Mouse (Mus musculus): ENCODE measurements around the gene Stk11. TPM values are rescaled to one million over a fixed set of nuclear protein-coding genes. Genes with fewer than 3 reads are reported as not detected.
A peak's percentile ranks its signal among the peaks of the same experiment; 100 is the strongest.

Gene Stk11
- polyA plus RNA-seq, 1 experiment from 2014 or later = 24.6 TPM

- ATAC-seq (ENCODE audit: low FRiP score) = peak; percentile 79
- H3K27me3 ChIP-seq (ENCODE audit: control insufficient read depth, insufficient read depth, low read length) = no peaks in the 10 kb centered on the region
- peak within 1 kb of the TSS; percentile 87 for H3K27ac ChIP-seq
- peaks cover 29% of the 10 kb centered on the region for H3K4me1 ChIP-seq (replicated peaks; ENCODE audit: control insufficient read depth, insufficient read depth, low read length)
- no peaks in the 10 kb centered on the region for H3K9me3 ChIP-seq (ENCODE audit: control insufficient read depth, low read length)
- peak within 1 kb of the TSS; percentile 55 for H3K4me2 ChIP-seq (replicated peaks)
- H3K36me3 ChIP-seq (replicated peaks; ENCODE audit: control insufficient read depth, insufficient read depth) = peaks cover 30% of the 10 kb centered on the region
- peak within 1 kb of the TSS; percentile 54 for H3K9ac ChIP-seq
- DNase-seq (ENCODE audit: low spot score) = peak; percentile 90
- H3K4me3 ChIP-seq (replicated peaks; ENCODE audit: low read length) = peak within 1 kb of the TSS; percentile 46
- WGBS = 5% methylated on average over 34 of the region's 35 CpGs
Observed at GRCm38 (mm10) chr10:80172527-80173292, 57.1 kb downstream of the Stk11 start, which contains the start of gene 1600002K03Rik. Gene 1600002K03Rik, plus strand, starts transcription at chr10:80172944.

- Histone ChIP-seq H3K27me3 (ENCODE audit: control insufficient read depth, insufficient read depth, low read length) (no peaks in the 10 kb centered on the region), H3K4me1 (replicated peaks; ENCODE audit: control insufficient read depth, insufficient read depth, low read length) (peaks cover 29% of the 10 kb centered on the region), H3K4me3 (replicated peaks; ENCODE audit: low read length) (peak overlapping the region; percentile 46), H3K36me3 (replicated peaks; ENCODE audit: control insufficient read depth, insufficient read depth) (peaks cover 30% of the 10 kb centered on the region), H3K27ac (peak overlapping the region; percentile 87), H3K4me2 (replicated peaks) (peak overlapping the region; percentile 55), H3K9ac (peak overlapping the region; percentile 54), H3K9me3 (ENCODE audit: control insufficient read depth, low read length) (no peaks in the 10 kb centered on the region)
- DNase-seq (ENCODE audit: low spot score) (no peak), ATAC-seq (ENCODE audit: low FRiP score) (no peak)
- WGBS = 15% methylated on average over 11 of the region's 11 CpGs
Observed at GRCm38 (mm10) chr10:80173358-80173757, 57.8 kb downstream of the Stk11 start.

- Histone ChIP-seq H3K27ac (0 out of 2 replicates have a peak overlapping the region, but pooled peaks have one; percentile 16), H3K27me3 (ENCODE audit: control insufficient read depth, insufficient read depth, low read length) (no peaks in the 10 kb centered on the region), H3K4me3 (replicated peaks; ENCODE audit: low read length) (no peak overlapping the region), H3K36me3 (replicated peaks; ENCODE audit: control insufficient read depth, insufficient read depth) (peaks cover 30% of the 10 kb centered on the region), H3K9ac (0 out of 2 replicates have a peak overlapping the region, but pooled peaks have one; percentile 54), H3K4me1 (replicated peaks; ENCODE audit: control insufficient read depth, insufficient read depth, low read length) (peaks cover 21% of the 10 kb centered on the region), H3K4me2 (replicated peaks) (no peak overlapping the region), H3K9me3 (ENCODE audit: control insufficient read depth, low read length) (no peaks in the 10 kb centered on the region)
- 88% methylated on average over 10 of the region's 10 CpGs for WGBS
- no peak for DNase-seq (ENCODE audit: low spot score)
- ATAC-seq (ENCODE audit: low FRiP score) = no peak
Observed at GRCm38 (mm10) chr10:80173955-80174640, 58.5 kb downstream of the Stk11 start.

- H3K9ac ChIP-seq = no peak overlapping the region
- no peak overlapping the region for H3K27ac ChIP-seq
Observed at GRCm38 (mm10) chr10:80174705-80175104, 59.1 kb downstream of the Stk11 start.

GRCm38 (mm10) chr10:80175536-80176269, 60.1 kb downstream of the Stk11 start:
- WGBS = 20% methylated on average over 4 of the region's 4 CpGs
- no peak overlapping the region for H3K27ac ChIP-seq

More at GRCm38 (mm10) chr10:80174705-80175104, 59.1 kb downstream of the Stk11 start:
- DNase-seq (ENCODE audit: low spot score) (no peak), ATAC-seq (ENCODE audit: low FRiP score) (no peak)
- Histone ChIP-seq H3K4me3 (replicated peaks; ENCODE audit: low read length) (no peak overlapping the region), H3K9me3 (ENCODE audit: control insufficient read depth, low read length) (no peaks in the 10 kb centered on the region), H3K4me1 (replicated peaks; ENCODE audit: control insufficient read depth, insufficient read depth, low read length) (peaks cover 15% of the 10 kb centered on the region), H3K4me2 (replicated peaks) (no peak overlapping the region), H3K27me3 (ENCODE audit: control insufficient read depth, insufficient read depth, low read length) (no peaks in the 10 kb centered on the region), H3K36me3 (replicated peaks; ENCODE audit: control insufficient read depth, insufficient read depth) (peaks cover 27% of the 10 kb centered on the region)
- 47% methylated on average over 2 of the region's 2 CpGs for WGBS

GRCm38 (mm10) chr10:80176270-80176834, 60.7 kb downstream of the Stk11 start:
- Histone ChIP-seq H3K9ac (0 out of 2 replicates have a peak overlapping the region, but pooled peaks have one; percentile 20), H3K4me2 (replicated peaks) (no peak overlapping the region), H3K4me1 (replicated peaks; ENCODE audit: control insufficient read depth, insufficient read depth, low read length) (peaks cover 27% of the 10 kb centered on the region), H3K27me3 (ENCODE audit: control insufficient read depth, insufficient read depth, low read length) (no peaks in the 10 kb centered on the region), H3K36me3 (replicated peaks; ENCODE audit: control insufficient read depth, insufficient read depth) (peaks cover 11% of the 10 kb centered on the region), H3K27ac (0 out of 2 replicates have a peak overlapping the region, but pooled peaks have one; percentile 32), H3K4me3 (replicated peaks; ENCODE audit: low read length) (no peak overlapping the region), H3K9me3 (ENCODE audit: control insufficient read depth, low read length) (no peaks in the 10 kb centered on the region)
- 73% methylated on average over 5 of the region's 5 CpGs for WGBS
- ATAC-seq (ENCODE audit: low FRiP score) = no peak
- DNase-seq (ENCODE audit: low spot score) = no peak

More at GRCm38 (mm10) chr10:80175536-80176269, 60.1 kb downstream of the Stk11 start:
- Histone ChIP-seq H3K36me3 (replicated peaks; ENCODE audit: control insufficient read depth, insufficient read depth) (peaks cover 17% of the 10 kb centered on the region), H3K27me3 (ENCODE audit: control insufficient read depth, insufficient read depth, low read length) (no peaks in the 10 kb centered on the region), H3K4me1 (replicated peaks; ENCODE audit: control insufficient read depth, insufficient read depth, low read length) (peaks cover 21% of the 10 kb centered on the region), H3K4me3 (replicated peaks; ENCODE audit: low read length) (no peak overlapping the region), H3K4me2 (replicated peaks) (0 out of 2 replicates have a peak overlapping the region, but pooled peaks have one; percentile 5), H3K9ac (0 out of 2 replicates have a peak overlapping the region, but pooled peaks have one; percentile 20), H3K9me3 (ENCODE audit: control insufficient read depth, low read length) (no peaks in the 10 kb centered on the region)
- DNase-seq (ENCODE audit: low spot score) (peak; percentile 68), ATAC-seq (ENCODE audit: low FRiP score) (0 out of 2 replicates have a peak, but pooled peaks have one; percentile 15)

GRCm38 (mm10) chr10:80177441-80178279, 62.1 kb downstream of the Stk11 start:
- peaks cover 27% of the 10 kb centered on the region for H3K4me1 ChIP-seq (replicated peaks; ENCODE audit: control insufficient read depth, insufficient read depth, low read length)
- DNase-seq (ENCODE audit: low spot score) = no peak
- no peaks in the 10 kb centered on the region for H3K27me3 ChIP-seq (ENCODE audit: control insufficient read depth, insufficient read depth, low read length)
- ATAC-seq (ENCODE audit: low FRiP score) = no peak
- H3K36me3 ChIP-seq (replicated peaks; ENCODE audit: control insufficient read depth, insufficient read depth) = no peaks in the 10 kb centered on the region
- 47% methylated on average over 7 of the region's 7 CpGs for WGBS
- no peak overlapping the region for H3K27ac ChIP-seq
- no peaks in the 10 kb centered on the region for H3K9me3 ChIP-seq (ENCODE audit: control insufficient read depth, low read length)
- H3K4me3 ChIP-seq (replicated peaks; ENCODE audit: low read length) = no peak overlapping the region
- no peak overlapping the region for H3K4me2 ChIP-seq (replicated peaks)
- no peak overlapping the region for H3K9ac ChIP-seq
